Mouse (Mus musculus) G1E (cell line): ENCODE results near the gene Zfp992. TPM values are rescaled to one million over a fixed set of nuclear protein-coding genes. Genes with fewer than 3 reads are reported as not detected.
"Not testable (repeated sequence)": the region's sequence is repeated elsewhere in the genome, so short reads cannot be mapped to it uniquely, and the experiment has no call there.

Experiments used
- ATAC-seq: 2 replicates; pipeline ENCODE4 v1.8.0; 2016; ENCODE audit warnings: mild to moderate bottlenecking; ENCODE audit not compliant: insufficient number of reproducible peaks, poor library complexity, low FRiP score, severe bottlenecking; ENCODE audit errors: extremely low read depth
- DNase-seq: peaks from one replicate; pipeline ENCODE4 v3.0.0; 2012; ENCODE audit warnings: low spot score
- H3K27me3 ChIP-seq: 2 replicates; pipeline ENCODE4 v1.6.1; 2012; ENCODE audit warnings: mild to moderate bottlenecking, low read length, inconsistent platforms; ENCODE audit not compliant: insufficient read depth
- H3K36me3 ChIP-seq: replicated peaks from 2 replicates; pipeline ENCODE3; 2012; ENCODE audit warnings: mild to moderate bottlenecking, inconsistent platforms
- H3K4me1 ChIP-seq: 2 replicates; pipeline ENCODE4 v1.6.1; 2012; ENCODE audit warnings: low read depth, low read length, inconsistent platforms, mixed read lengths; ENCODE audit not compliant: insufficient read depth
- H3K4me3 ChIP-seq: 2 replicates; pipeline ENCODE4 v1.5.1; 2012; ENCODE audit warnings: low read depth, mild to moderate bottlenecking, inconsistent platforms, low read length, moderate library complexity, mixed read lengths
- H3K9me3 ChIP-seq: replicated peaks from 2 replicates; pipeline ENCODE4 v1.6.1; 2012; ENCODE audit warnings: inconsistent platforms
- polyA plus RNA-seq: library from polyadenylated mRNA; stranded (reverse); fragments of >175 nt; gene quantifications from 2 replicates; pipeline ENCODE4 v1.2.3, GENCODE M21; 2012
- total RNA-seq, 2 experiments: library from RNA; stranded (forward) in 1 of 2; stranded (reverse) in 1 of 2; fragments of 200-1000 nt in 1 of 2; fragments of >200 nt in 1 of 2; fragmentation: Nextera tagmentation in 1 of 2; gene quantifications; 2 replicates each; pipeline ENCODE4 v1.2.3; 2014 to 2017

The Zfp992 gene
- total RNA-seq (2014; fragmentation: Nextera tagmentation) = 11.9 and 16.5 TPM in 2 replicates
- 5.3 and 6.1 TPM in 2 replicates for total RNA-seq (2017)
- polyA plus RNA-seq = 0.33 and 0.53 TPM in 2 replicates

GRCm38 (mm10) chr4:146448950-146449349, at the start of gene Zfp992:
Gene Zfp992 (plus strand): TSS chr4:146449023.
- peaks cover 31% of the 10 kb centered on the region for H3K9me3 ChIP-seq
- H3K4me3 ChIP-seq, DNase-seq, H3K36me3 ChIP-seq, ATAC-seq, H3K4me1 ChIP-seq, H3K27me3 ChIP-seq: not testable (repeated sequence)

GRCm38 (mm10) chr4:146429467-146429866, 19.4 kb upstream of the Zfp992 start:
- H3K4me3 ChIP-seq, DNase-seq, ATAC-seq, H3K36me3 ChIP-seq, H3K9me3 ChIP-seq, H3K4me1 ChIP-seq, H3K27me3 ChIP-seq: not testable (repeated sequence)

- DNase-seq = not testable (repeated sequence)
These were observed 17.9 kb upstream of the Zfp992 start for GRCm38 (mm10) chr4:146430876-146431275.

GRCm38 (mm10) chr4:146435539-146435938, 13.3 kb upstream of the Zfp992 start:
- not testable (repeated sequence) for H3K4me3 ChIP-seq, DNase-seq, H3K36me3 ChIP-seq, H3K27me3 ChIP-seq, H3K4me1 ChIP-seq, H3K9me3 ChIP-seq
- peak; percentile 28; the same call in 1 of the 2 replicates for ATAC-seq

More at GRCm38 (mm10) chr4:146430876-146431275, 17.9 kb upstream of the Zfp992 start:
- H3K9me3 ChIP-seq, H3K4me3 ChIP-seq, H3K27me3 ChIP-seq, ATAC-seq, H3K4me1 ChIP-seq, H3K36me3 ChIP-seq: not testable (repeated sequence)

- H3K36me3 ChIP-seq, ATAC-seq, H3K27me3 ChIP-seq, H3K9me3 ChIP-seq, DNase-seq, H3K4me1 ChIP-seq, H3K4me3 ChIP-seq: not testable (repeated sequence)
These were observed 11.6 kb upstream of the Zfp992 start for GRCm38 (mm10) chr4:146437256-146437655.

- not testable (repeated sequence) for H3K27me3 ChIP-seq, ATAC-seq
These were observed 4.5 kb upstream of the Zfp992 start for GRCm38 (mm10) chr4:146444345-146444744.

GRCm38 (mm10) chr4:146445121-146445520, 3.7 kb upstream of the Zfp992 start:
- not testable (repeated sequence) for ATAC-seq, H3K27me3 ChIP-seq, H3K4me3 ChIP-seq, H3K4me1 ChIP-seq, H3K36me3 ChIP-seq, DNase-seq
- peaks cover 26% of the 10 kb centered on the region for H3K9me3 ChIP-seq

More at GRCm38 (mm10) chr4:146444345-146444744, 4.5 kb upstream of the Zfp992 start:
- not testable (repeated sequence) for H3K4me3 ChIP-seq, H3K4me1 ChIP-seq, H3K36me3 ChIP-seq, DNase-seq
- peaks cover 23% of the 10 kb centered on the region for H3K9me3 ChIP-seq

GRCm38 (mm10) chr4:146446135-146446534, 2.7 kb upstream of the Zfp992 start:
- not testable (repeated sequence) for H3K4me3 ChIP-seq, DNase-seq, H3K27me3 ChIP-seq, H3K36me3 ChIP-seq, ATAC-seq, H3K4me1 ChIP-seq
- H3K9me3 ChIP-seq = peaks cover 26% of the 10 kb centered on the region

GRCm38 (mm10) chr4:146447016-146447415, 1.8 kb upstream of the Zfp992 start:
- H3K4me3 ChIP-seq, H3K4me1 ChIP-seq, DNase-seq, H3K36me3 ChIP-seq, H3K27me3 ChIP-seq, ATAC-seq: not testable (repeated sequence)
- H3K9me3 ChIP-seq = peaks cover 26% of the 10 kb centered on the region

- not testable (repeated sequence) for H3K27me3 ChIP-seq, H3K4me3 ChIP-seq, DNase-seq, H3K4me1 ChIP-seq, H3K36me3 ChIP-seq
- 0 out of 2 replicates have a peak, but pooled peaks have one; percentile 4 for ATAC-seq
- H3K9me3 ChIP-seq = peaks cover 28% of the 10 kb centered on the region
These were observed 888 bp downstream of the Zfp992 start for GRCm38 (mm10) chr4:146449711-146450110.
